Mouse (Mus musculus) MEL (cell line): Measurements from ENCODE around the gene Homer2. TPM values are rescaled to one million over a fixed set of nuclear protein-coding genes. Genes with fewer than 3 reads are reported as not detected.

Source experiments
- DNase-seq: peaks from one replicate; pipeline ENCODE4 v3.0.0; 2011; ENCODE audit warnings: low read depth, low spot score
- H3K27ac ChIP-seq: 2 replicates; pipeline ENCODE4 v1.5.1; 2012; ENCODE audit warnings: low read depth, mild to moderate bottlenecking, control low read depth, low read length, moderate library complexity; ENCODE audit not compliant: control insufficient read depth
- H3K27me3 ChIP-seq, 2 experiments: fragments of 150-350 bp in 1 of 2; sonication (generic) in 1 of 2; 2 replicates each; pipeline ENCODE4 v1.6.1; 2012; ENCODE audit warnings: low read length in 2 of 2, mild to moderate bottlenecking in 2 of 2, improper control_type of control experiment in 1 of 2, moderate library complexity in 1 of 2; ENCODE audit not compliant: insufficient read depth in 2 of 2, control insufficient read depth in 1 of 2
- H3K36me3 ChIP-seq, 2 experiments: 2 replicates each; pipeline ENCODE4 v1.6.1; 2012 to 2014; ENCODE audit warnings: low read length in 2 of 2, improper control_type of control experiment in 1 of 2, inconsistent platforms in 1 of 2, mild to moderate bottlenecking in 1 of 2; ENCODE audit not compliant: insufficient read depth in 2 of 2, control insufficient read depth in 1 of 2
- H3K4me1 ChIP-seq, 2 experiments: fragments of 150-350 bp in 1 of 2; sonication (generic) in 1 of 2; 2 replicates each; pipeline ENCODE4 v1.6.1; 2012; ENCODE audit warnings: low read length in 2 of 2, improper control_type of control experiment in 1 of 2, mild to moderate bottlenecking in 1 of 2; ENCODE audit not compliant: insufficient read depth in 2 of 2, control insufficient read depth in 1 of 2
- H3K4me3 ChIP-seq, 2 experiments: fragments of 150-350 bp in 1 of 2; sonication (generic) in 1 of 2; 2 replicates each; pipeline ENCODE4 v1.5.1; 2012; ENCODE audit warnings: low read depth in 2 of 2, low read length in 2 of 2, mild to moderate bottlenecking in 2 of 2, moderate library complexity in 2 of 2, control low read depth in 1 of 2, improper control_type of control experiment in 1 of 2; ENCODE audit not compliant: control insufficient read depth in 1 of 2, insufficient read depth in 1 of 2
- H3K79me2 ChIP-seq: 2 replicates; pipeline ENCODE4 v1.6.1; 2012; ENCODE audit warnings: mild to moderate bottlenecking, low read length, moderate library complexity; ENCODE audit not compliant: control insufficient read depth, poor library complexity, insufficient read depth
- H3K9ac ChIP-seq: 2 replicates; pipeline ENCODE4 v1.6.1; 2012; ENCODE audit warnings: low read depth, mild to moderate bottlenecking, control low read depth, low read length, moderate library complexity; ENCODE audit not compliant: control insufficient read depth, poor library complexity, severe bottlenecking
- H3K9me3 ChIP-seq: fragments of 150-350 bp; sonication (generic); replicated peaks from 2 replicates; pipeline ENCODE4 v1.6.1; 2012; ENCODE audit warnings: mild to moderate bottlenecking, low read length, improper control_type of control experiment, moderate library complexity; ENCODE audit not compliant: insufficient read depth
- CHD2 ChIP-seq: IDR thresholded peaks from 2 replicates; pipeline ENCODE4 v1.6.1; 2011; ENCODE audit warnings: low read length, improper control_type of control experiment
- CTCF ChIP-seq, 3 experiments: IDR thresholded peaks in 2 of 3; conservative IDR thresholded peaks in 1 of 3; 2 replicates each; pipeline ENCODE4 v1.5.1; 2011 to 2012; ENCODE audit warnings: low read length in 3 of 3, low read depth in 2 of 3, mild to moderate bottlenecking in 2 of 3, improper control_type of control experiment in 1 of 3, inconsistent platforms in 1 of 3, mixed read lengths in 1 of 3, moderate library complexity in 1 of 3; ENCODE audit not compliant: control insufficient read depth in 1 of 3, insufficient read depth in 1 of 3, poor library complexity in 1 of 3, severe bottlenecking in 1 of 3
- E2F4 ChIP-seq: IDR thresholded peaks from 2 replicates; pipeline ENCODE4 v1.6.1; 2011; ENCODE audit warnings: low read depth, low read length, improper control_type of control experiment, borderline replicate concordance
- EP300 ChIP-seq, 2 experiments: IDR thresholded peaks; 2 replicates each; pipeline ENCODE4 v1.6.1; 2011; ENCODE audit warnings: improper control_type of control experiment in 2 of 2, low read length in 2 of 2, low read depth in 1 of 2, mild to moderate bottlenecking in 1 of 2
- ETS1 ChIP-seq: IDR thresholded peaks from 2 replicates; pipeline ENCODE4 v1.6.1; 2012; ENCODE audit warnings: low read depth, mild to moderate bottlenecking, inconsistent platforms, low read length, improper control_type of control experiment, moderate library complexity
- KAT2A ChIP-seq: conservative IDR thresholded peaks from 2 replicates; pipeline ENCODE4 v1.6.1; 2012; ENCODE audit warnings: low read depth, low read length, improper control_type of control experiment, inconsistent platforms
- MYB ChIP-seq: IDR thresholded peaks from 2 replicates; pipeline ENCODE4 v1.6.1; 2011; ENCODE audit warnings: mild to moderate bottlenecking, low read depth, low read length, improper control_type of control experiment
- MYC ChIP-seq: IDR thresholded peaks from 2 replicates; pipeline ENCODE4 v1.6.1; 2011; ENCODE audit warnings: low read depth, mild to moderate bottlenecking, low read length, improper control_type of control experiment, moderate library complexity
- POLR2A ChIP-seq, 2 experiments: IDR thresholded peaks; 2 replicates each; pipeline ENCODE4 v1.6.1; 2011 to 2012; ENCODE audit warnings: low read length in 2 of 2, mild to moderate bottlenecking in 2 of 2, control low read depth in 1 of 2, improper control_type of control experiment in 1 of 2, low read depth in 1 of 2, moderate library complexity in 1 of 2; ENCODE audit not compliant: control insufficient read depth in 1 of 2, insufficient read depth in 1 of 2, poor library complexity in 1 of 2
- POLR2AphosphoS2 ChIP-seq: IDR thresholded peaks from 2 replicates; pipeline ENCODE4 v1.6.1; 2011; ENCODE audit warnings: low read length, improper control_type of control experiment
- POLR2AphosphoS5 ChIP-seq: IDR thresholded peaks from 2 replicates; pipeline ENCODE4 v1.6.1; 2012; ENCODE audit warnings: low read depth, borderline replicate concordance, mild to moderate bottlenecking, inconsistent platforms, low read length, moderate library complexity, mixed read lengths
- RAD21 ChIP-seq: IDR thresholded peaks from 2 replicates; pipeline ENCODE4 v1.6.1; 2011; ENCODE audit warnings: mild to moderate bottlenecking, low read depth, low read length, improper control_type of control experiment
- SMC3 ChIP-seq: IDR thresholded peaks from 2 replicates; pipeline ENCODE4 v1.6.1; 2011; ENCODE audit warnings: low read depth, low read length, improper control_type of control experiment
- TAL1 ChIP-seq: IDR thresholded peaks from 2 replicates; pipeline ENCODE4 v1.6.1; 2012; ENCODE audit warnings: mild to moderate bottlenecking, inconsistent platforms, low read length, moderate library complexity, mixed read lengths
- TBP ChIP-seq: IDR thresholded peaks from 2 replicates; pipeline ENCODE4 v1.8.0; 2011; ENCODE audit warnings: low read depth, low read length, improper control_type of control experiment
- ZC3H11A ChIP-seq: IDR thresholded peaks from 2 replicates; pipeline ENCODE4 v1.6.1; 2012; ENCODE audit warnings: low read depth, mild to moderate bottlenecking, inconsistent platforms, low read length, improper control_type of control experiment
- ZKSCAN1 ChIP-seq: IDR thresholded peaks from 2 replicates; pipeline ENCODE4 v1.6.1; 2012; ENCODE audit warnings: low read depth, mild to moderate bottlenecking, inconsistent platforms, low read length, improper control_type of control experiment, moderate library complexity
- polyA plus RNA-seq, 2 experiments: library from polyadenylated mRNA; stranded (reverse) in 1 of 2; unstranded in 1 of 2; fragments of >175 nt in 1 of 2; fragments of >200 nt in 1 of 2; gene quantifications; 2 replicates each; pipeline versions ENCODE4 v1.2.1 to v1.2.4; 2012; ENCODE audit warnings: low replicate concordance in 2 of 2, low read depth in 1 of 2; ENCODE audit not compliant: insufficient read length in 2 of 2, insufficient read depth in 1 of 2, missing spikeins in 1 of 2
- total RNA-seq: library from RNA; depleted of rRNA; stranded (reverse); fragments of 300-350 nt; gene quantifications from 2 replicates; pipeline ENCODE4 v1.2.3, GENCODE M21; 2012

Gene Homer2
- total and polyA plus RNA-seq, 3 experiments: 18.4 to 39.0 TPM; not detected in 1

DNA sequence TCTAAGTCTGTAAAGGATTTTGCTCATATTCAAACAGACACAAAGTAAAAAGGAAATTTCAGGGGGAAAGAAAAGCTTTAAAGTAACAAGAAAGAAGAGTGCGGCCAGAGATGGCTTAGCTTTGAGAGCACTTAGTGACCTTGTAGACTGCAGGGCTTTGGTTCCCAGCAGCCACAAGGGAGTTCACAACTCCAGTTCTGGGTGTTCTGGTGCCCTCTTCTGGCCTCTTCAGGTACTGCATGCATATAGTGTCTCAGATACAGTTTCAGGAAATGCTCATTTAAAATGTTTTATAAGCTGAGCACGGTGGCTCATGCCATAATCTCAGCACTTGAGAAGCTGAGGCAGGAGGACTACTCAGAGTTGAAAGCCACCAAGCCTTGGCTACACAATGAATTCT lies 80.9 kb downstream of the Homer2 start:
- peak; percentile 68 for DNase-seq

DNA sequence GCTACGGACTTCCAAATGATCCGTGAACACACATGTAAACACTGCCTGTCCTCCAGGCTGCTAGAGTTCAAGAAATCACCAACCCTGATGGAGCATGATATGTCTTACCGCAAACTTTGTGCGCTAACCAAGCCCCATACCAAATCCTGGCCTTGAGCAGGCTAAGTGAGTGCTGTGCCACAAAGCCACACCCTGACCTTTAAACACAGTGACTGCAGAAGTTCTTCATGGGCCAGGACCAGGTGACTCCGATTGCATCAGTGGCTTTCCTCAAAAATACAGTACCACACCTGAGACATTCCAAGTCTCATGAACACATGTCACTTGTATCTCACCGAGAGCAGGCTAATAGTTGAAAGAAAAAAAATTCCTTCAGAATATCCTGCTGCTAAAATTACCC lies 83.6 kb downstream of the Homer2 start:
- Histone ChIP-seq H3K4me1 (no peaks in the 10 kb centered on the region), H3K27me3 (no peaks in the 10 kb centered on the region), H3K9me3 (no peaks in the 10 kb centered on the region), H3K79me2 (no peaks in the 10 kb centered on the region), H3K4me3 (no peak overlapping the region), H3K36me3 (no peaks in the 10 kb centered on the region), H3K9ac (no peak overlapping the region), H3K27ac (no peak overlapping the region)
- no peak for TF ChIP-seq TAL1
- no peak for TF ChIP-seq TBP
- no peak for TF ChIP-seq POLR2A (IDR thresholded peaks at IDR 0.05; ENCODE audit: control insufficient read depth in 1 of 2, insufficient read depth in 1 of 2, low read depth in 1 of 2, low read length in 2 of 2, poor library complexity in 1 of 2)
- no peak for TF ChIP-seq ETS1
- no peak for TF ChIP-seq CTCF (IDR thresholded peaks at IDR 0.05 in 2 of 3, conservative IDR thresholded peaks at IDR 0.05 in 1 of 3; ENCODE audit: control insufficient read depth in 1 of 3, insufficient read depth in 1 of 3, low read depth in 2 of 3, low read length in 3 of 3, poor library complexity in 1 of 3, severe bottlenecking in 1 of 3)
- no peak for TF ChIP-seq CHD2
- TF ChIP-seq E2F4: no peak
- no peak for TF ChIP-seq MYB
- no peak for TF ChIP-seq ZKSCAN1
- no peak for TF ChIP-seq MYC
- no peak for TF ChIP-seq KAT2A
- DNase-seq: no peak

More for the DNA sequence above, 80.9 kb downstream of the Homer2 start:
- Histone ChIP-seq H3K27ac (no peak overlapping the region), H3K4me3 (no peak overlapping the region), H3K4me1 (no peaks in the 10 kb centered on the region), H3K79me2 (no peaks in the 10 kb centered on the region), H3K9ac (no peak overlapping the region), H3K36me3 (no peaks in the 10 kb centered on the region), H3K27me3 (no peaks in the 10 kb centered on the region), H3K9me3 (no peaks in the 10 kb centered on the region)
- TF ChIP-seq SMC3 (peak; percentile 74), MYB (no peak), ZC3H11A (peak; percentile 60), EP300 (IDR thresholded peaks at IDR 0.05; ENCODE audit: low read depth in 1 of 2, low read length in 2 of 2) (no peak), CTCF (IDR thresholded peaks at IDR 0.05 in 2 of 3, conservative IDR thresholded peaks at IDR 0.05 in 1 of 3; ENCODE audit: control insufficient read depth in 1 of 3, insufficient read depth in 1 of 3, low read depth in 2 of 3, low read length in 3 of 3, poor library complexity in 1 of 3, severe bottlenecking in 1 of 3) (peak; percentile 69 to 77 (median 70)), RAD21 (peak; percentile 64)

DNA sequence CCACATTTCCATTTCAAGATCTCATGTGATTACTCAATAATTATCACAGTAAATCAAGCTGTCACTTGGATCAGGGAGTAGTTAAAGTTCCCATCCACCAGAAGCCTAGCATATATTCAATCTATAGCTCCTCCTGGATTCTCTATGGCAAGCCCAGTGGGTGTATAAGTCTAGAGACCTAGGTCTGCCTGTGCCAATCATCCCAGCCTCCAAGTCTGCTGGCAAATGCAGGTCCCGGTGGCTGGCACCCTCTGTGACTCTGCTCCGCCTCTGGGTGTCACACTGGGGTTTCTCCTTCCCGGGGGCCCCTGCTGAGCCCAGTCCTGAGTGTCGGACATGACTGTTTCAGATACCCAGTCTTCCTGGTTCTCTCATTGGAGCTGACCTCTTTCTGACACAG lies 84.5 kb downstream of the Homer2 start:
- Histone ChIP-seq H3K27me3 (no peaks in the 10 kb centered on the region), H3K9me3 (no peaks in the 10 kb centered on the region), H3K79me2 (no peaks in the 10 kb centered on the region), H3K4me1 (no peaks in the 10 kb centered on the region), H3K4me3 (no peak overlapping the region), H3K27ac (no peak overlapping the region), H3K9ac (no peak overlapping the region)
- no peak for DNase-seq
- TF ChIP-seq POLR2AphosphoS2 (no peak), CHD2 (no peak), ZKSCAN1 (no peak), POLR2AphosphoS5 (no peak)
- TF ChIP-seq, all 39 proteins: peak for 0
- H3K36me3 ChIP-seq: no peaks in the 10 kb centered on the region
